Mouse (Mus musculus): ENCODE results near the gene Faf2. TPM values are rescaled to one million over a fixed set of nuclear protein-coding genes. Genes with fewer than 3 reads are reported as not detected.

The Faf2 gene
- polyA plus RNA-seq, 1 experiment, result 14.5 TPM

- 87% methylated on average over 3 of the region's 3 CpGs for WGBS
- TF ChIP-seq POLR2A (IDR thresholded peaks at IDR 0.05; ENCODE audit: low read depth, low read length) (no peak), CTCF (IDR thresholded peaks at IDR 0.05; ENCODE audit: extremely low read depth, insufficient read length, insufficient replicate concordance, low read depth, low read length) (no peak)
- no peaks in the 10 kb centered on the region for H3K27me3 ChIP-seq (ENCODE audit: control insufficient read depth, insufficient read depth, low read length)
- H3K27ac ChIP-seq (ENCODE audit: insufficient read depth, low read depth, low read length), result no peak overlapping the region
- peaks cover 31% of the 10 kb centered on the region for H3K36me3 ChIP-seq (ENCODE audit: control insufficient read depth, insufficient read depth, low read length)
- no peak overlapping the region for H3K4me3 ChIP-seq (ENCODE audit: low read depth, low read length)
- H3K4me1 ChIP-seq (ENCODE audit: control insufficient read depth, insufficient read depth, insufficient read length, low read length), result peaks cover 12% of the 10 kb centered on the region
Measured at GRCm38 (mm10) chr13:54710866-54711265, 89.3 kb downstream of the Faf2 start.

Other genes starting within 250 kb of the Faf2 start
- 23.9 and 29.7 TPM in 2 replicates for gene Thoc3, start 152.9 kb upstream of the Faf2 start, polyA plus RNA-seq (2012; rRNA removed)
- gene Simc1, start 118.0 kb upstream of the Faf2 start, polyA plus RNA-seq (2012; rRNA removed), result 2.1 and 4.0 TPM in 2 replicates
- gene 4833439L19Rik, start 56.3 kb upstream of the Faf2 start, polyA plus RNA-seq (2012; rRNA removed), result 76.2 and 166 TPM in 2 replicates
- gene Arl10, start 46.8 kb upstream of the Faf2 start, polyA plus RNA-seq (2012; rRNA removed), result 6.6 and 11.4 TPM in 2 replicates
- gene Nop16, start 31.7 kb upstream of the Faf2 start, polyA plus RNA-seq (2012; rRNA removed), result 2.3 and 2.4 TPM in 2 replicates
- 93.9 and 163 TPM in 2 replicates for gene Higd2a, start 31.6 kb upstream of the Faf2 start, polyA plus RNA-seq (2012; rRNA removed)
- 34.7 and 84.6 TPM in 2 replicates for gene Cltb, start 10.4 kb upstream of the Faf2 start, polyA plus RNA-seq (2012; rRNA removed)
- gene Rnf44, start 72.1 kb downstream of the Faf2 start, polyA plus RNA-seq (2012; rRNA removed), result 206 and 318 TPM in 2 replicates
- gene Cdhr2, start 79.7 kb downstream of the Faf2 start, polyA plus RNA-seq (2012; rRNA removed), result 473 and 1,001 TPM in 2 replicates
- 0.14 and 0.18 TPM in 2 replicates for gene Gprin1, start 128.1 kb downstream of the Faf2 start, polyA plus RNA-seq (2012; rRNA removed)
- gene Sncb, start 144.8 kb downstream of the Faf2 start, polyA plus RNA-seq (2012; rRNA removed), result 0.37 and 0.63 TPM in 2 replicates
- not detected in 2 replicates for gene Eif4e1b, start 162.2 kb downstream of the Faf2 start, polyA plus RNA-seq (2012; rRNA removed)
- 4.9 and 16.0 TPM in 2 replicates for gene Tspan17, start 167.6 kb downstream of the Faf2 start, polyA plus RNA-seq (2012; rRNA removed)